Mouse (Mus musculus): ENCODE results near the gene Olfr1065. TPM values are rescaled to one million over a fixed set of nuclear protein-coding genes. Genes with fewer than 3 reads are reported as not detected.
A peak's percentile ranks its signal among the peaks of the same experiment; 100 is the strongest.
"Not testable (repeated sequence)": the region's sequence is repeated elsewhere in the genome, so short reads cannot be mapped to it uniquely, and the experiment has no call there.

Olfr1065 gene
- polyA plus RNA-seq (2014; fragmentation: Nextera tagmentation; extraction: Ambion mirVana) = not detected in 2 replicates

DNA sequence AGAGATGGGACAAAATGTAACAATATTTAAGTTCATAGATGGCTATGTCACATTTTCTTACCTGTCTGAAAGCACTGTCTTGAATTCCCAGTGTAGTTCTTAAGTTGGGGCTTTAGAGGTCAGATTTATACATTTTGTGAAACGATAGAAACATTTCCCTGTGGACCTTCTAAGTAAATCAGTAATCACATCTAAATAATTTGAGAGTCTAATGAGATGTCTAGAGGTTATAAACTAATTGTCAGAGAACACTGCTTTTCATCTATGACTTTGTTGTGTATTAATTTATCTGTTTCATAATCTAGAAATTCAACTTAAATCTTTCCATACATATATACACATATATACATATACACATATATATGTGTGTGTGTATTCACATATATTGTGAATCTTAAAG is at the start of gene Olfr1065:
Olfr1065 (minus strand) TSS at position 101 of the 400 bp plus-strand sequence.
- ATAC-seq (ENCODE audit: insufficient read depth); H3K9me3 ChIP-seq (ENCODE audit: low read depth, low read length); H3K4me2 ChIP-seq; H3K27me3 ChIP-seq (ENCODE audit: insufficient read depth, low read length); DNase-seq; H3K4me3 ChIP-seq (ENCODE audit: low read depth, low read length); H3K36me3 ChIP-seq (ENCODE audit: insufficient read depth); H3K4me1 ChIP-seq (ENCODE audit: insufficient read depth); H3K27ac ChIP-seq (ENCODE audit: low read depth); H3K9ac ChIP-seq: not testable (repeated sequence)
- no CpG with 5 or more reads among the region's 1 CpGs for WGBS

DNA sequence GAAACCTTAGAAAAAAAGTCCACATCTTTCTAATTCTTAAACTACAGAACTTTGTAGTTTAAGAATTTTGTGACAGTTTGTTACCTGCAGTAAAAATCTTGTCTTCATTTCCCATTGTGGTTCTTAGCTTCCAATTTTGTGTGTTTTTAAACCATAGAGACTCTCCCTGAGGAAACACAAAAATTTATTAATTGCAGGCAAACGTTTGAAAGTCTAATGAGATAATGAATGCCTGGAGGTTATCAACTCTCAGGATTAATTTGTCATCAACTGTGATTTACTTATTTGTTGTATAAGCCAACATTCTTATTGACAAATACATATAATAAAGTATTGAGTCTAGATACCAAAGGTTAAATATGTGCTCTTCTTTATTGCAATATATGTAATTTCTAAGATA is 36.9 kb upstream of the Olfr1065 start, which contains the start of gene Olfr228:
Olfr228 (minus strand) TSS at position 101 of the 400 bp plus-strand sequence.
- Histone ChIP-seq H3K4me3 (ENCODE audit: low read depth, low read length) (no peak within 1 kb of the TSS), H3K27me3 (ENCODE audit: insufficient read depth, low read length) (no peaks in the 10 kb centered on the region), H3K9me3 (ENCODE audit: low read depth, low read length) (no peaks in the 10 kb centered on the region), H3K9ac (no peak within 1 kb of the TSS), H3K4me2 (no peak within 1 kb of the TSS), H3K27ac (ENCODE audit: low read depth) (no peak within 1 kb of the TSS), H3K4me1 (ENCODE audit: insufficient read depth) (no peaks in the 10 kb centered on the region), H3K36me3 (ENCODE audit: insufficient read depth) (no peaks in the 10 kb centered on the region)
- no peak for TF ChIP-seq CTCF (IDR thresholded peaks at IDR 0.05; ENCODE audit: low read depth)
- ATAC-seq (ENCODE audit: insufficient read depth) (no peak), DNase-seq (no peak)
- 43% methylated on average over 1 of the region's 1 CpGs for WGBS

DNA sequence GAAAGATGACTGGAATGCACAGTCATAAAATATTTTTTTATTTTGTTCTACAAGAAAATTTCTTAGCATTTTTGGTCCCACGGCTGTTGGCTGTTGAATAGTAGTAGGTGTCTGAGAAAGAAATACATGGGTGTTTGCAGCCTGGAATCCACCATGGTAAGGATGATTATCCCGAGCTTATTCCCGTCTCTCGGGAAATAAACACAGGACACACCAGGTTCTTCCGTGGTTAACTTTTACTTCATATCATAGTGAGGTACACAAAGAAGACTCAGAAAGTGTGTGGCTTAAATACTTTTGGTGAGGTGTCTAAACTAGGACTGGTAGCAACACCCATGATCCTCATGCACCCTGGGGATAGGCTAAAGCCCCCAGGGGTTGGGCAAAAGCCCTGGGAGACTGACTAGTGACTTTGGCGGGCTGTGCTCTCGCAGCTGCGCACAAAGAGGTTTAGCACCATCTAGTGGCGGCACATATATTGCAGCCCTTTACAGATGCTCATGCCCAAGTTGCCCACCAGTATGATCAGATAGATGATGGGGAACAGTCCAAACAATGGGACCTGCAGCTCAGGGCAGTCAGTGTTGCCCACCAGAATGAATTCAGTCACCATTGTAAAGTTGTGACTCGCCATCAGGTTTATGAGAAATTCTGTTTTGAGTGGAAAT is 14.2 kb upstream of the Olfr1065 start:
- Histone ChIP-seq H3K36me3 (ENCODE audit: insufficient read depth) (no peaks in the 10 kb centered on the region), H3K4me3 (ENCODE audit: low read depth, low read length) (no peak overlapping the region), H3K4me2 (0 out of 2 replicates have a peak overlapping the region, but pooled peaks have one; percentile 33), H3K9me3 (ENCODE audit: low read depth, low read length) (no peaks in the 10 kb centered on the region), H3K27me3 (ENCODE audit: insufficient read depth, low read length) (no peaks in the 10 kb centered on the region), H3K27ac (ENCODE audit: low read depth) (no peak overlapping the region), H3K9ac (no peak overlapping the region), H3K4me1 (ENCODE audit: insufficient read depth) (no peaks in the 10 kb centered on the region)
- 28% methylated on average over 10 of the region's 10 CpGs for WGBS
- ATAC-seq (ENCODE audit: insufficient read depth) = peak; percentile 73; the same call in 1 of the 2 replicates
- peak; percentile 78 for TF ChIP-seq CTCF (IDR thresholded peaks at IDR 0.05; ENCODE audit: low read depth)
- DNase-seq = peak; percentile 81

- no peak overlapping the region for H3K9ac ChIP-seq
- H3K4me3 ChIP-seq (ENCODE audit: low read depth, low read length) = no peak overlapping the region
- no peaks in the 10 kb centered on the region for H3K36me3 ChIP-seq (ENCODE audit: insufficient read depth)
- ATAC-seq (ENCODE audit: insufficient read depth) (no peak), DNase-seq (no peak)
- H3K4me2 ChIP-seq = no peak overlapping the region
- H3K9me3 ChIP-seq (ENCODE audit: low read depth, low read length) = no peaks in the 10 kb centered on the region
- no peak overlapping the region for H3K27ac ChIP-seq (ENCODE audit: low read depth)
- no peak for TF ChIP-seq CTCF (IDR thresholded peaks at IDR 0.05; ENCODE audit: low read depth)
- 67% methylated on average over 1 of the region's 1 CpGs for WGBS
- no peaks in the 10 kb centered on the region for H3K4me1 ChIP-seq (ENCODE audit: insufficient read depth)
- no peaks in the 10 kb centered on the region for H3K27me3 ChIP-seq (ENCODE audit: insufficient read depth, low read length)
Observed at GRCm38 (mm10) chr2:86460434-86460833, 10.0 kb upstream of the Olfr1065 start.

- H3K27me3 ChIP-seq (ENCODE audit: insufficient read depth, low read length) = no peaks in the 10 kb centered on the region
- DNase-seq = no peak
- TF ChIP-seq CTCF (IDR thresholded peaks at IDR 0.05; ENCODE audit: low read depth) = no peak
Observed at GRCm38 (mm10) chr2:86456169-86456568, 5.8 kb upstream of the Olfr1065 start, which contains the start of gene Olfr1066. TSS of gene Olfr1066 (minus strand) at chr2:86456269.

DNA sequence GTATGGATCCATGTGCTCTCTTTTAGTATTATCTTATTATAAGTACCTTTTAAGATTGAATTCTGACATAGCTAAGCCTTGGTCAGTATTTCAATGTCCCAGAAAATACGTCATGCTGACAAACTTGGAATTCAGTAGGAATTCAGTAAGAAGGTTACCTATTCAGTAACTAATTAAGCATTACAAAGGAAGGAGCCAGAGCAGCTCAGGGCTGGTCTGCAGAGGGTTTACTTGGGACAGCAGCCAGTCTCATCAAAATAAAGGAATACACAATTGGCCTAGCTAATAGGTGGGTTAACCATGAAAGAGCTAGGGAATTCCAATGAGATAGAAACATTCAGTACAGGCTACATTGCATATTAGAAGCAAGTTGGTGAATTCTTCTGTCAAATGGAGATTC is 8.3 kb downstream of the Olfr1065 start:
- not testable (repeated sequence) for H3K9ac ChIP-seq; H3K4me1 ChIP-seq (ENCODE audit: insufficient read depth); H3K9me3 ChIP-seq (ENCODE audit: low read depth, low read length); H3K4me2 ChIP-seq; DNase-seq; H3K27ac ChIP-seq (ENCODE audit: low read depth); H3K36me3 ChIP-seq (ENCODE audit: insufficient read depth); H3K4me3 ChIP-seq (ENCODE audit: low read depth, low read length); ATAC-seq (ENCODE audit: insufficient read depth); H3K27me3 ChIP-seq (ENCODE audit: insufficient read depth, low read length)
- 76% methylated on average over 1 of the region's 1 CpGs for WGBS

More at GRCm38 (mm10) chr2:86456169-86456568, 5.8 kb upstream of the Olfr1065 start, which contains the start of gene Olfr1066:
- H3K4me3 ChIP-seq (ENCODE audit: low read depth, low read length) = no peak within 1 kb of the TSS
- no peak within 1 kb of the TSS for H3K4me2 ChIP-seq
- H3K9ac ChIP-seq = no peak within 1 kb of the TSS
- WGBS = 76% methylated on average over 1 of the region's 1 CpGs
- H3K4me1 ChIP-seq (ENCODE audit: insufficient read depth) = no peaks in the 10 kb centered on the region
- ATAC-seq (ENCODE audit: insufficient read depth) = no peak
- no peaks in the 10 kb centered on the region for H3K9me3 ChIP-seq (ENCODE audit: low read depth, low read length)
- no peak within 1 kb of the TSS for H3K27ac ChIP-seq (ENCODE audit: low read depth)
- H3K36me3 ChIP-seq (ENCODE audit: insufficient read depth) = no peaks in the 10 kb centered on the region

- DNase-seq; H3K4me3 ChIP-seq (ENCODE audit: low read depth, low read length); H3K27ac ChIP-seq (ENCODE audit: low read depth); H3K9me3 ChIP-seq (ENCODE audit: low read depth, low read length); H3K4me2 ChIP-seq; H3K9ac ChIP-seq; H3K36me3 ChIP-seq (ENCODE audit: insufficient read depth); ATAC-seq (ENCODE audit: insufficient read depth); H3K27me3 ChIP-seq (ENCODE audit: insufficient read depth, low read length); H3K4me1 ChIP-seq (ENCODE audit: insufficient read depth): not testable (repeated sequence)
- 90% methylated on average over 8 of the region's 8 CpGs for WGBS
Observed at GRCm38 (mm10) chr2:86428511-86428910, 21.9 kb downstream of the Olfr1065 start.

DNA sequence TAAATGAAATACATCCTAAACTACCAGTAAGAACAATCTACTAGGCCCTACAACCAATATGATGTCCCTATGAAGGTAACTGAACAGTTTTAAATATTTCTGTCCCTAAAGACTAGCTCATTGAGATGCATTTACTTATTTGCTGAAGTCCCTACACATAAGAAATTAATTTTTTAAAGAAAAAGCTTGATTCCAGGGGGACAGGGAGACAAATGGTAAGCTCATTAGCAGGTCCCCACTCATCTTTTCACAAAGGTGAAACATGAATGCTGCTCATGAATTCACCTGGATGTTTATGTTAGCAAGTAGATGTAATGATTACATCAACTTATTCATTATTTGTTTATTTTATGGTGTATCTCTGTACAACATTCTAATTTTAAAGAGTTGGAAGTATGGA is 23.7 kb downstream of the Olfr1065 start, which contains the start of gene Olfr1062:
Olfr1062 (minus strand) TSS at position 101 of the 400 bp plus-strand sequence.
- not testable (repeated sequence) for H3K9me3 ChIP-seq (ENCODE audit: low read depth, low read length); ATAC-seq (ENCODE audit: insufficient read depth); H3K4me3 ChIP-seq (ENCODE audit: low read depth, low read length); H3K4me2 ChIP-seq; H3K9ac ChIP-seq; H3K27ac ChIP-seq (ENCODE audit: low read depth); H3K4me1 ChIP-seq (ENCODE audit: insufficient read depth); H3K36me3 ChIP-seq (ENCODE audit: insufficient read depth); DNase-seq; H3K27me3 ChIP-seq (ENCODE audit: insufficient read depth, low read length)
